Mouse (Mus musculus): ENCODE data around the gene Milr1.

Milr1 gene

DNA sequence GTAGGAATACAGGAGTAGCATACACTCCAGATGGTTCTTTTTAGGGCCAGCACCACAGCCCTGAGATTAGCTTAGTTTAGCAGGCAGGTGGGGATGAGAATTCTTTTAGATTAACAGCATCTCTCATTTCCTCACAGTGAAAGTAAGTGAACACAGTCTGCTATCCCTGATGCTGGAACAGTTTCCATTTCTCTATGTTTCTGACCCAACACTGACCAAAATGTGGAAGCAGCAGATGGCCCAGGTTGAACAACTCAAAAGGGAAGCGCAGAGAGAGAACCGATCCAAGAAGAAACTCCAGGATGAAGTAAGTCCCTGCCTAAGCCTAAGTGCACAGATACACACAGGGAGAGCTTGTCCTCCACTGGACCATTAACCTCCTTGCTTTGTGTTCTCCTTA is 64.3 kb downstream of the Milr1 start:
- DNase-seq: no peak

DNA sequence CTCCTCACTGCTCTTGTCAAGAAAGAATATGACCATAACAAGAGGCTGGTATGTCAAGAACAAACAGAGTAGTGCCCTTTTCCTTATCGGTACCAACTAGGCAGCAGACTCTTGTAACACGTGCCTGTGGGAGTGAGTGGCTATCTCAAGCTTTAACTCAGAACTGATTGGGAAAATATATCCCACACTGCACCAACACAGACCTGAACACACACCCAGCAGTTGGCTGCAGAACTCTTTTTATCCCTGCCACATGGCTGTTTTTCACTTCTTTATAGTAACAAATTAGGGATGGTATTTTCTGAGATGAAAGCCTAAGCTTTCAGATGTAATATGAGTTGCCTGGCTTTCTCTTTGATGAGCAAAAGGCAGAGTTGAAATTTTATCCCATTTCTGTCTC is 64.7 kb downstream of the Milr1 start:
- no peak for DNase-seq

DNA sequence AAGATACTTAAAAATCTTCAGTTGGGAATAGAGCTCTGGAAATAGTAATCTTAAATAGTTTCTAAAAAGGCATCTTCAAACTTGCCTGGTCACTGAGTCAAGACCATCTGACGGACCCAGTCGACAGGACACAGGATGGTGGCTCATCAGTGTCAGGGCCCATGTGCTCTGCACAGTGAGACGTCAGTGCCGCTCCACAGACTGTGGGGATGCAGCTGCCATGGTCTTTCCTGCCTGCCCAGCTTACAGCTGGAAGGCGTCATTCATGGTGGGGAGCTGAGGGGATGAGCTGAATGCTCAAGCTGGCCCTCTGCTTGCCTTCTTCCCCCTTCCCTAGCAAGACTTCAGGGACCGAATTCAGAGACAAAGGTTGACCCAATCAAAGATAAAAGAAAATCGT is 65.3 kb downstream of the Milr1 start:
- no peak for DNase-seq

DNA sequence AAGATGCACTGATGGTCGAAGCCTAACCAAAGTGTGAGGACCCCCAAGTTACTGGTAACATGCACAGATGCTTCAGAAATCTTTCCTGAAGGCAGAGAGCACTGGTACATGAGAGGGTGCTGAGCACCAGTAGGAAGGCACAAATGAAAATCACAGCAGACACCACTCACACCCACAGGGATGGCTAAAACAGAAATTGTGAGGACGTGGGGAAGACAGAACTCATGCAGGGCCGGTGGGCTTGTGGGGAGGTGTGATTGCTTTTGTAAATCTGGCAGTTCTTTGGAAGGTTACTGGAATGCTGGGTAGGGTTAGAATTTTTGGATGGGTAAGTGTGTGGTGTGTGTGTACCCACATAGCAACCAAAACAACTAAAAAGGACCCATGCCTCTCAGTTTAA is 66.1 kb downstream of the Milr1 start:
- DNase-seq: no peak

DNA sequence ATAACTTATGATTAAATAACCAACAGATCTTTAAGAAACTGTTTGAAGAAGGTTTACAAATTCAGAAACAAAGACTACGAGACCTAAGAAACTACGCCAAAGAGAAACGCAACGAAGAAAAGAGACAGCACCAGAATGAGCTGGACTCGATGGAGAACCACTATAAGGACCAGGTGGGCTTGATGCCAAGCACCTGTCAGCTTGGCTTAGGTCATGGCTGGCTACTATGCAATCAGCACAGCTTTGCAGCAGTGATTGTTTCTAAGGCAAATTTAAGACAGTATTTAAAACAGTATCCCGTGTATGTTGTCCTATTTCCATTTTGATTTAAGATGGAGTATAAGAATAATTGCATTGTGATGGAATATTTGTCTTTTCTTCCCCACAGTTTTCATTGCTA is 66.8 kb downstream of the Milr1 start:
- DNase-seq: no peak

DNA sequence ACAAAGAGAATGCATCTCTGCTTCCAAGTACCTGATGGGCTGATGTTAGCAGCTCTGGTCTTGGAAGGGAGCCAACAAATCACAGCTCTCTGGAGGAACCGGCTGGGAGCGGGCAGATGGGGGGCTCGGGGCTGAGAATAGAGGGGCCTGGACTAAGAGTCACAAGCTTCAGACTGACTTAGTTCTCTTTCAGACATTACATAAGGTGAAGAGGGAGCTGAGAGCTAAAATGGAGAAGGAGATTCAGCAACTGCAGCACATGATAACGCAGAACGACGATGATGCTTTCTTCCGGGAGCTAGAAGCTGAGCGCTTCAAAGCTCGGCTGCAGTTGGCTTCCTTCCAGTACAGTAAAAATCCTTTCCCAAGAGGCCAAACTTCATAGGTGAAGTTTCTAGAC is 67.3 kb downstream of the Milr1 start:
- no peak for DNase-seq
